Mouse (Mus musculus): ENCODE data around the gene Znrf2.

- TF ChIP-seq CTCF (IDR thresholded peaks at IDR 0.05; ENCODE audit: low read depth) (peak; percentile 52), EP300 (IDR thresholded peaks at IDR 0.05; ENCODE audit: low read depth) (no peak)
Observed at GRCm38 (mm10) chr6:54809531-54810313, 7.0 kb upstream of the Znrf2 start.

Measured in liver, embryonic 14.5 days (tissue).